Mouse (Mus musculus) heart, embryonic 15.5 days (tissue): Measurements from ENCODE around the gene Rrp7a. TPM values are rescaled to one million over a fixed set of nuclear protein-coding genes. Genes with fewer than 3 reads are reported as not detected.

ENCODE experiments used
- ATAC-seq: fragments of 200-750 bp; cut with Nextera tagmentation; replicated peaks from 2 replicates; pipeline ENCODE4 v1.8.0; 2017; ENCODE audit warnings: low read depth, moderate TSS enrichment; ENCODE audit not compliant: insufficient number of reproducible peaks, insufficient read depth, low FRiP score
- H3K27ac ChIP-seq: fragments of 300-500 bp; sonication (generic); 2 replicates; pipeline ENCODE4 v1.5.1; 2015; ENCODE audit warnings: mild to moderate bottlenecking, inconsistent platforms
- H3K27me3 ChIP-seq: fragments of 300-500 bp; sonication (generic); 2 replicates; pipeline ENCODE4 v1.6.1; 2015; ENCODE audit warnings: inconsistent platforms
- H3K36me3 ChIP-seq: fragments of 300-500 bp; sonication (generic); 2 replicates; pipeline ENCODE4 v1.6.1; 2015; ENCODE audit warnings: mild to moderate bottlenecking, inconsistent platforms
- H3K4me1 ChIP-seq: fragments of 300-500 bp; sonication (generic); replicated peaks from 2 replicates; pipeline ENCODE4 v1.6.1; 2015; ENCODE audit warnings: inconsistent platforms
- H3K4me2 ChIP-seq: fragments of 300-500 bp; sonication (generic); 2 replicates; pipeline ENCODE4 v1.6.1; 2015; ENCODE audit warnings: inconsistent platforms, mild to moderate bottlenecking, moderate library complexity
- H3K4me3 ChIP-seq: fragments of 300-500 bp; sonication (generic); 2 replicates; pipeline ENCODE4 v1.5.1; 2015; ENCODE audit warnings: mild to moderate bottlenecking, inconsistent platforms
- H3K9ac ChIP-seq: fragments of 300-500 bp; sonication (generic); 2 replicates; pipeline ENCODE4 v1.6.1; 2015; ENCODE audit warnings: mild to moderate bottlenecking, inconsistent platforms
- H3K9me3 ChIP-seq: fragments of 300-500 bp; sonication (generic); replicated peaks from 2 replicates; pipeline ENCODE4 v1.6.1; 2016; ENCODE audit warnings: inconsistent platforms
- WGBS: fragments of 180-500 bp; shearing (Covaris S2); methylation state at CpG from one replicate; pipeline ENCODE4 v1.1.7; 2015; ENCODE audit warnings: mixed read lengths; 5-methylcytosine and 5-hydroxymethylcytosine counted together
- polyA plus RNA-seq: library from polyadenylated mRNA; unstranded; fragments of >200 nt; fragmentation: Nextera tagmentation; extraction: Ambion mirVana; gene quantifications from 2 replicates; pipeline ENCODE4 v1.2.1, GENCODE M21; 2015

The Rrp7a gene
- polyA plus RNA-seq, 1 experiment from 2014 or later: 35.0 TPM

DNA sequence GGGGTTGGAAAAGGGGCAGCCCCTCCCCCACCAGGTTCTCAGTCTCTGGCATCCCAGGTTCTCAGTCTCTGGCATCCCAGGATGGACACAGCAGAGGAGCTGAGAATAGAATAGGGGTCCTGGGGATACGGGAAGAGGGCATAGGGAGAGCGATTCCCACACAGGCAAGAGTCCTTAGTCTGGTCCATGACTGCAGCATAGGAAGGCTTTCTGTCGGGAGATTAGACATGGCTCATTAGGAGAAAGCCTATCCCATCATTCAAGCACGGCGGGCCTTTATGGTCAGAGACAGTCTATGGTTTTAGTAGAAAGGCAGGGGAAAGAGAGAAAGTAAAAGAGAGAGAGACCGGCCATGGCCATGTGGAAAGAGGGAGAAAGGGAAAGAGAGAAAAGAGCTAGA, 14.8 kb downstream of the Rrp7a start:
- H3K9me3 ChIP-seq: no peaks in the 10 kb centered on the region
- no peak overlapping the region for H3K9ac ChIP-seq
- ATAC-seq: no peak
- H3K27ac ChIP-seq: no peak overlapping the region
- WGBS: 73% methylated on average over 6 of the region's 6 CpGs
- no peak overlapping the region for H3K4me3 ChIP-seq
- peaks cover 6% of the 10 kb centered on the region for H3K4me1 ChIP-seq
- H3K36me3 ChIP-seq: peaks cover 9% of the 10 kb centered on the region; the same call in 1 of the 2 replicates
- no peak overlapping the region for H3K4me2 ChIP-seq
- no peaks in the 10 kb centered on the region for H3K27me3 ChIP-seq

DNA sequence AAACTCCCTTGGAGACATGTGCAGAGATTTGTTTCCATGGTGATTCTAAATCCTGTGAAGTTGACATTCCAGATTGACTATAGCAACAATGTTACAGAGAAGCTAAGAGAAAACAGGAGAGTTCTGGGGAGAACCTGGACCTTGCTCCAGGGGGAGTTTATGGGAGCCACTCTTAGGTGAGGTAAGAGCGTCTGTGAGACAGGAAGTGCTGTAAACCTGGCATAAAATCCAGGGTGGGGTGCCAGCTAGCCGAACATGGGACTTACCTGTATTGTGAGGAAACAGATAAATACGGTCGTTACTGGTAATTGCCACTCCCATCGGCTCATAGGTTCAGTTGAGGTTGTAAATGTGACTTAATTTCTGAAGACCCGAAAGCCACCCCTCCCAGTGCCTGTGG, 16.2 kb downstream of the Rrp7a start:
- no peak overlapping the region for H3K4me2 ChIP-seq
- ATAC-seq: no peak
- H3K27me3 ChIP-seq: no peaks in the 10 kb centered on the region
- H3K9ac ChIP-seq: no peak overlapping the region
- 81% methylated on average over 6 of the region's 6 CpGs for WGBS
- peaks cover 9% of the 10 kb centered on the region; the same call in 1 of the 2 replicates for H3K36me3 ChIP-seq
- H3K4me1 ChIP-seq: peaks cover 3% of the 10 kb centered on the region
- H3K4me3 ChIP-seq: no peak overlapping the region
- H3K9me3 ChIP-seq: no peaks in the 10 kb centered on the region
- no peak overlapping the region for H3K27ac ChIP-seq

DNA sequence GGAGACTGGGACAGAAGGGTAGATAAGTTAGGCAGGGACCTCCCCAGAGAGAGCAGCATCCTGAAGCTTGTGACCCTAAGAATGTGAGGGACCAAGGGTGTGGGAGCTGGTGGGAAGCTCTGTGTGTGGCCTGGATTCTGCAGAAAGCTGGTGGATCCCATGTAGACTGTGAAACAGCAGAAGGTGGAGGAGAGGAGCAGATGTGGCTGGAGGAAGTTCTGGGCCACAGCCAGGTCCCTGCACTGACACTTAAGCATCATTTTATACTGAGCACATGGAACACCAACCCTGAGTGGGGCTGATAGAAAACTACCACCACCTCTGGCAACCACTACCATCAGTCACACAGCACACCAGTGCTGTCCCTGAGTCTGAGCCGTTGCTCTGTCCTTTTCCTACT, 19.5 kb downstream of the Rrp7a start:
- Histone ChIP-seq H3K9ac (no peak overlapping the region), H3K27ac (no peak overlapping the region), H3K36me3 (peaks cover 6% of the 10 kb centered on the region; the same call in 1 of the 2 replicates), H3K9me3 (no peaks in the 10 kb centered on the region), H3K4me2 (no peak overlapping the region), H3K4me3 (no peak overlapping the region), H3K27me3 (no peaks in the 10 kb centered on the region), H3K4me1 (peaks cover 21% of the 10 kb centered on the region)
- WGBS: 69% methylated on average over 1 of the region's 1 CpGs
- no peak for ATAC-seq

DNA sequence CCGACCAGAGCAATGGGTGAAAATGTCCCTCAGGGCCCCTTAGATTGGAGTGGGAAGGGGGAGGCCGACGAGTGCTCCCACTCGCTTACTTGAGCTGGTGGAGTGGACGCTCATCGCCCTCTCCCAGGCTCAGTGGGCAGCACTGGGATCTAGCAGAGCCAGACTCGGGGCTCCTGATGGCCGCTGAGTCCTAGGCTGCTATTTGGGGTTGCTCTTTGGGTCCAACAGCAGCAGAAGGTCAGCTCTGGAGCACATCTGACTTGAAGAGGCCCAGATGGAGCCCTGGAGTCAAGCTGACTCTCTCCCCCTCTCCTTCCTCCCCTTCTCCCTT, 22.3 kb downstream of the Rrp7a start:
- no peak; the same call in 1 of the 2 replicates for ATAC-seq
- no peaks in the 10 kb centered on the region for H3K9me3 ChIP-seq
- peak overlapping the region; percentile 90 for H3K9ac ChIP-seq
- H3K4me2 ChIP-seq: peak overlapping the region; percentile 92
- WGBS: 2% methylated on average over 8 of the region's 8 CpGs
- peak overlapping the region; percentile 75 for H3K4me3 ChIP-seq
- peaks cover 3% of the 10 kb centered on the region; the same call in 1 of the 2 replicates for H3K36me3 ChIP-seq
- no peaks in the 10 kb centered on the region for H3K27me3 ChIP-seq
- peak overlapping the region; percentile 86 for H3K27ac ChIP-seq
- H3K4me1 ChIP-seq: peaks cover 21% of the 10 kb centered on the region

DNA sequence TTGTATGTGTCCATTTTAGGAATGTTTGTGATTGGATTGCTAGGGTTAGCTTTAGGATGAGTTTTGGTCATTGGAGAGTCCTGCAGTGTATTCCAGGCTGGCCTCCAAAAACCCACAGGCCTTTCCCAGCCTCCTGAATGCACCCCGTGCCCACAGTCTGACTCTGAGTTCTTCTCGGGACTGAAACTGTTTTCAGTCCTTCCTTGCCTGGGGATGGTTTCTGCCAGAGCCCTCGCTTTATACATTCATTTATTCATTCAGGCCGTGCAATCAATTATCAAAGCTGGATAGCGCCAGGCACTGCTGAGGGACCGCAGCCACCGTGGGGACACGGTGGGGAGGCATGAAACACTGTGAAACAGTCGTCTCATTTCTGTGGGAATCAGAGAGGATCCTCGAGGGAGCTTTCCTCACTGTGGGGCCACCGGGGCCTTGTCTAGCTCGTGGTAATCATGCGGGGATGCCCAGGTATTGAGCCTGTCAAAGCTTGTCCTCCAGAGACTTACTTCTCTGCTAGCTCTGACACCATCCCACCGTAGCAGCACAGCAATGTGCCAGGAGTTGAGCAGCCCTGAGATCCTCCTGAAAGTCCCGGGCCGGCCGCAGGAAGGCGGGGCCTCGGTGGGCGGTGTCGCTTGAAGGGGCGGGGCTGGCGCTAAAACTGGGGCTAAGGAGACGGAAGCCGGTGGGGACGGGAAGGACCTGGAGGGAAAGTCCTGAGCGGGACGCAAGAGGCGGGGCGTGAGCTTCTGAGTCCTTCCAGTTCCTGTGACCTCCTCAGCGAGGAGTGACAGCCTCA, 22.9 kb downstream of the Rrp7a start:
- Histone ChIP-seq H3K9ac (peak overlapping the region; percentile 90), H3K9me3 (no peaks in the 10 kb centered on the region), H3K27ac (peak overlapping the region; percentile 86), H3K36me3 (no peaks in the 10 kb centered on the region), H3K4me2 (peak overlapping the region; percentile 92), H3K27me3 (no peaks in the 10 kb centered on the region), H3K4me1 (peaks cover 21% of the 10 kb centered on the region), H3K4me3 (peak overlapping the region; percentile 75)
- peak; percentile 91 for ATAC-seq
- WGBS: 4% methylated on average over 31 of the region's 31 CpGs

DNA sequence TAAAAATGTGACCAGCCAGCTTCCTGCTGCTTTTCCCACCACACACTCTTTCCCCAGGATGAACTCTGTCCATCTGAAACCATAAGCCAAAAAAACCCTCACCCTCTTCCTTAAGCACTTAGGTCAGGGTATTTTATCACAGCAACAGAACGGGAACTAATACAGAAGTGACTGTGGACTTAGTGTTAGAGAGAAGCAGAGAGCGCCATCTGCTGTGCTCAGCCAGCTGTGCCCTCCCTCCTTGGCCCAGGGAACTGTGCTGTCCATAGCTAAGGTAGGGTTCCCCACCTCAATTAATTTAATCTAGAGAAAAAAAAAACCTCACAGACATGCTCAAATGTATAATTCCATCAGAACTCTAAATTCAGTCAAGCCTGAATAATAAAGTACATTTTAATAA, 26.7 kb downstream of the Rrp7a start:
- Histone ChIP-seq H3K4me1 (peaks cover 15% of the 10 kb centered on the region), H3K27ac (no peak overlapping the region), H3K4me2 (no peak overlapping the region), H3K36me3 (no peaks in the 10 kb centered on the region), H3K27me3 (no peaks in the 10 kb centered on the region), H3K9me3 (no peaks in the 10 kb centered on the region), H3K9ac (no peak overlapping the region), H3K4me3 (no peak overlapping the region)
- ATAC-seq: no peak
- WGBS: 35% methylated on average over 2 of the region's 2 CpGs

DNA sequence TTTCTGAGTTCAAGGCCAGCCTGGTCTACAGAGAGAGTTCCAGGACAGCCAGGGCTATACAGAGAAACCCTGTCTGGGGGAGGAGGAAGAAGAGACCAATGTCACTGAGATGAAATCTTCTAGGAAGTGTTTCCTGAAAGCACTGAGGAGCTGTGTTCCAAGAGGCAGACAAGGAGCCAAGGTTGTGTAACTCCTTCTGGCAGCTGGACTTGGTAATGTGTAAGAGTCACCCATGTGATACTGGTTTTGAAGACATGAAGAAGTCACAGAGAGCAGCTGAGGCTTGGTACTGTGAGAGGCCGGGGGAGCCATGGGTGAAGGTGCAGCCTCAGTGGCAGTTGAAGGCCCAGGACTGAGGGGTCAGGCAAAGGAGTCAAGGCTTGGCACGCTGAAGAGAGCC, 28.9 kb downstream of the Rrp7a start:
- Histone ChIP-seq H3K36me3 (no peaks in the 10 kb centered on the region), H3K9ac (no peak overlapping the region), H3K27ac (no peak overlapping the region), H3K4me2 (no peak overlapping the region), H3K4me1 (peaks cover 4% of the 10 kb centered on the region; the same call in 1 of the 2 replicates), H3K9me3 (no peaks in the 10 kb centered on the region), H3K27me3 (peaks cover 11% of the 10 kb centered on the region), H3K4me3 (no peak overlapping the region)
- 75% methylated on average over 2 of the region's 2 CpGs for WGBS
- no peak for ATAC-seq

DNA sequence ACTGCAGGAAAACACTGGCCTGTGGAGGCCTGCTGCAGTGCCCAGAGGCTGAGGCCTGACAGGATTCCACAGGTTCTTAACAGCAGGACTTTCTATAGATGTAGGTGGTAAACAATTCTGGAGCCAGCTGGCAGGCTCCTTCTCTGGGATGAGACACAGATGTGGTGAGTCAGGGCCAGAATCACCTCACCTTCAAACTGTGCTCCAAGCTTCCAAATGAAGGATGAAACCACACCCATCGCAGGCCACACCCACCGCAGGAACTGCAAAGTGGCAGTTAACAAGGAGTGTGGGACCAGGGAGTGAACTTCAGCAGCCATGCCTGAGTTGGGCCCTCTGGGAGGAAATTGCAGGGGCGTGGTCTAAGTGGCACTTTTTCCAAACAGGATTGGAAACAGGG, 31.7 kb downstream of the Rrp7a start:
- no peak overlapping the region for H3K27ac ChIP-seq
- H3K9ac ChIP-seq: no peak overlapping the region
- H3K4me3 ChIP-seq: no peak overlapping the region
- peaks cover 7% of the 10 kb centered on the region; the same call in 1 of the 2 replicates for H3K4me1 ChIP-seq
- 43% methylated on average over 3 of the region's 3 CpGs for WGBS
- H3K9me3 ChIP-seq: no peaks in the 10 kb centered on the region
- ATAC-seq: no peak
- no peak overlapping the region for H3K4me2 ChIP-seq
- H3K36me3 ChIP-seq: no peaks in the 10 kb centered on the region
- H3K27me3 ChIP-seq: peaks cover 13% of the 10 kb centered on the region

DNA sequence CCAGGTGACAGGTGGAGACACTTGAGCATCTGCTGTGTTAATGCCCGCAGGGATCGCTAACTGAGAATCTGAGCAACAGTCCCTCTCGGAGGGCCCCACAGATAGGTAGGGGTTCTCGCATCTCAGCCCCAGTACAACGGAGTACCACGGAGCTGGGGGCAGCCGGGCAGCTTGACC, 33.3 kb downstream of the Rrp7a start, which contains the start of gene Serhl:
TSS of gene Serhl (plus strand) at position 78 of the 177 bp plus-strand sequence.
- H3K36me3 ChIP-seq: no peaks in the 10 kb centered on the region
- H3K4me3 ChIP-seq: no peak within 1 kb of the TSS
- no peaks in the 10 kb centered on the region for H3K9me3 ChIP-seq
- peaks cover 13% of the 10 kb centered on the region for H3K27me3 ChIP-seq
- peaks cover 10% of the 10 kb centered on the region; the same call in 1 of the 2 replicates for H3K4me1 ChIP-seq
- no peak within 1 kb of the TSS for H3K9ac ChIP-seq
- H3K27ac ChIP-seq: no peak within 1 kb of the TSS
- WGBS: 18% methylated on average over 7 of the region's 7 CpGs
- no peak for ATAC-seq
- H3K4me2 ChIP-seq: peak within 1 kb of the TSS; percentile 29; the same call in 1 of the 2 replicates

DNA sequence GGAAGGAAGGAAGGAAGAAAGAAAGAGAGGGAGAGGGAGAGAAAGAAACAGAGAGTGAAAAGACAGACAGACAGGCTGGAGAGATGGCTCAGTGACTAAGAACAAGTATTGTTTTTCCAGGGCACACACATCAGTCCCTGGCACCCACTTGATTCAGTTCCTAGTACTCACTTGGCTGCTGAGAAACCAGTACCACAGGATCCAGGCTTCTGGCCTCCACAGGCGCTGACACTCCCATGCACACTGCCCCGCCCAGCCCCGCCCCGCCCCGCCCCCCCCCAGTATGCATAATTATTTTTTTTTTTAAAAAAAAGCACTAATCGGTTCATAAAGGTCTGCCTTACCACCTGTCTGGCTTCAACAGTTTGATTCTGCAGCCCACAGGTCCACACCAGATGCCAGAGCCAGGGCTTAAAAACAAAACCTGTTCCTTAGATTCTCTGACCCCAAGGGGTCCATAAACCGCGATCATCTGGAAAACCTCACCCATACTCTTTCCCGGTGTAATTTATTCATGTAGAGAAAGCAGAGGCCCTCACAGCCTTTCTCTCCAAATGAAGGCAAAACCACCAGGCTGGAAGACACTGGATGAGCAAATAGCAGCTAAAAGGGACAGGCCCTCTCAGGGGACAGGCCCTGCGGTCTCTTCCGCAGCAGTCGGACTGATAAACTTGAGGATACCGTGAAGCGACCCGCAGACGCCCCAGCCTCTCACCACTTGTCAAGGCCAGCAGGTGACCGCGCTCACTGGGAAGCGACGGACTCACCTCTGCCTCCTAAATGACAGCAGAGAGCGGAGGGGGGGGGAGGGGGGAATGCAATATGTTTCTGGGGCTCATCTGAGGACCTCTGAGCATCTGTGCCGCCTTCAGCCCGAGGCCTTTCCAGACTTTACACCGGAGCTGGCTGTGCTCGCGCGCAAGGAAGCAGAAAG, 33.8 kb downstream of the Rrp7a start:
- Histone ChIP-seq H3K27ac (no peak overlapping the region), H3K4me3 (no peak overlapping the region), H3K9me3 (no peaks in the 10 kb centered on the region), H3K4me2 (peak overlapping the region; percentile 29; the same call in 1 of the 2 replicates), H3K4me1 (peaks cover 15% of the 10 kb centered on the region), H3K9ac (no peak overlapping the region), H3K27me3 (peaks cover 13% of the 10 kb centered on the region), H3K36me3 (no peaks in the 10 kb centered on the region)
- WGBS: 11% methylated on average over 27 of the region's 27 CpGs
- ATAC-seq: no peak

DNA sequence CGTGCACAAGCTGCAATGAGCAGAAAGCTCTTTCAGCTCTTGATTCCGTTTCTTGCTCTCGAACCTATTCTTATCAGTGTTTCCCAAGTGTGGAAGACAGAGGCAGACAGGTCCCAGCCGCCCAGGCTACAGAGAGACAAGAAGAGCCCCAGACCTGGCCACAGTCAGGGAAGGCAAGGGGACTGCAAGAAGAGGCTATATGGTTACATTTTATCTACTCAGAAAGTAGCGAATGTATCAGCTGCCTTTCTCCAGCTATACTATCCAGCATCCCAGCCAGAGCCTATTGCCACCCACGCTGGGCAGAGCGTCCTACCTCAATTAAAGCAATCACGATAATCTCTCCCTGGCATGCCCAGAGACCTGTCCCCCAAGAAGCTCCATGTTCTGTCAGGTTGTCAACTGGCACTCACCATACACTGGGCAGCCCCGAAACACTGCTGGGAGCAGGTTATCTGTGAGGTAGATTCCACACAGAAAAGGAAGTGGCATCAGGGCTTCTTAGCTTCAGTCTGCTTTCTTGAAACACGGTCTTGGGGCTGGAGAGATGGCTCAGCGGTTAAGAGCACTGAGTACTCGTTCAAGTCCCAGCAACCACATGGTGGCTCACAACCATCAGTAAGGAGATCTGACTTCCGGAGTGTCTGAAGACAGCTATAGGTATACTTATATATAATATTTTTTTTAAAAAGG, 35.8 kb downstream of the Rrp7a start:
- 53% methylated on average over 13 of the region's 13 CpGs for WGBS
- peaks cover 13% of the 10 kb centered on the region for H3K27me3 ChIP-seq

More for the DNA sequence above, 35.8 kb downstream of the Rrp7a start:
- Histone ChIP-seq H3K4me1 (peaks cover 17% of the 10 kb centered on the region), H3K9me3 (no peaks in the 10 kb centered on the region), H3K27ac (no peak overlapping the region), H3K36me3 (no peaks in the 10 kb centered on the region), H3K9ac (no peak overlapping the region), H3K4me3 (no peak overlapping the region), H3K4me2 (no peak overlapping the region)
- no peak for ATAC-seq
